Mouse (Mus musculus): ENCODE data around the gene Slc38a3.

GRCm38 (mm10) chr9:107675671-107676301 lies 6.5 kb upstream of the Slc38a3 start:
- TF ChIP-seq CTCF (IDR thresholded peaks at IDR 0.05; ENCODE audit: extremely low read depth, insufficient read depth, insufficient read length, insufficient replicate concordance) (peak; percentile 52; the same call in 1 of the 2 replicates), POLR2A (IDR thresholded peaks at IDR 0.05; ENCODE audit: low read depth, low read length) (no peak)

Data from spleen, adult 2 months (tissue).